Mouse (Mus musculus) kidney, adult 2 months (tissue): ENCODE data around the gene Ppfia1. TPM values are rescaled to one million over a fixed set of nuclear protein-coding genes. Genes with fewer than 3 reads are reported as not detected.

Experiments
- DNase-seq: peaks from one replicate; pipeline ENCODE4 v3.0.0; 2021
- H3K27ac ChIP-seq: fragments of 200-500 bp; 2 replicates; pipeline ENCODE4 v1.5.1; 2012; ENCODE audit warnings: low read depth, low read length, control low read depth, inconsistent platforms; ENCODE audit not compliant: insufficient read depth
- H3K27me3 ChIP-seq: fragments of 200-500 bp; replicated peaks from 2 replicates; pipeline ENCODE4 v1.6.1; 2012; ENCODE audit warnings: mild to moderate bottlenecking, moderate library complexity, low read length, inconsistent platforms; ENCODE audit not compliant: control insufficient read depth, insufficient read depth
- H3K36me3 ChIP-seq: fragments of 200-500 bp; 2 replicates; pipeline ENCODE4 v1.6.1; 2012; ENCODE audit warnings: mild to moderate bottlenecking, moderate library complexity, low read length, inconsistent platforms; ENCODE audit not compliant: control insufficient read depth, insufficient read depth
- H3K4me1 ChIP-seq: fragments of 200-500 bp; 2 replicates; pipeline ENCODE4 v1.6.1; 2011; ENCODE audit warnings: low read length; ENCODE audit not compliant: control insufficient read depth, insufficient read depth
- H3K4me3 ChIP-seq: fragments of 200-500 bp; 2 replicates; pipeline ENCODE4 v1.5.1; 2011; ENCODE audit warnings: mild to moderate bottlenecking, low read depth, low read length, control low read depth; ENCODE audit not compliant: insufficient read depth
- CTCF ChIP-seq: fragments of 200-500 bp; conservative IDR thresholded peaks from 2 replicates; pipeline ENCODE4 v1.5.1; 2011; ENCODE audit warnings: low read depth, mild to moderate bottlenecking, control low read depth, low read length, moderate library complexity, mixed read lengths; ENCODE audit not compliant: insufficient read depth, insufficient read length
- POLR2A ChIP-seq: fragments of 200-500 bp; IDR thresholded peaks from one replicate; pipeline ENCODE4 v1.6.1; 2011; ENCODE audit warnings: low read depth, low read length, control low read depth
- WGBS: fragments of 180-500 bp; shearing (Covaris S2); methylation state at CpG from one replicate; pipeline ENCODE4 v1.1.7; 2018; 5-methylcytosine and 5-hydroxymethylcytosine counted together
- polyA plus RNA-seq: library from polyadenylated mRNA; depleted of rRNA; stranded (reverse); fragments of >200 nt; gene quantifications from 2 replicates; pipeline ENCODE4 v1.2.3, GENCODE M21; 2012

Gene Ppfia1
- polyA plus RNA-seq, 1 experiment: 44.9 TPM

- DNase-seq: no peak
- H3K27ac ChIP-seq: no peak overlapping the region
- no peaks in the 10 kb centered on the region for H3K27me3 ChIP-seq
- H3K4me1 ChIP-seq: no peaks in the 10 kb centered on the region
- H3K36me3 ChIP-seq: peaks cover 6% of the 10 kb centered on the region
- H3K4me3 ChIP-seq: no peak overlapping the region
- WGBS: 85% methylated on average over 9 of the region's 9 CpGs
- TF ChIP-seq POLR2A (no peak), CTCF (no peak)
These were observed 102.9 kb downstream of the Ppfia1 start for GRCm38 (mm10) chr7:144450661-144451060.

- DNase-seq: peak; percentile 92
- Histone ChIP-seq H3K4me3 (no peak overlapping the region), H3K27ac (no peak overlapping the region), H3K4me1 (no peaks in the 10 kb centered on the region), H3K27me3 (no peaks in the 10 kb centered on the region), H3K36me3 (peaks cover 2% of the 10 kb centered on the region)
- WGBS: 67% methylated on average over 13 of the region's 13 CpGs
- TF ChIP-seq CTCF (no peak), POLR2A (no peak)
These were observed 103.6 kb downstream of the Ppfia1 start for GRCm38 (mm10) chr7:144449637-144450570.

- DNase-seq: no peak
- no peak for TF ChIP-seq POLR2A
- TF ChIP-seq CTCF: no peak
- Histone ChIP-seq H3K36me3 (peaks cover 2% of the 10 kb centered on the region), H3K27me3 (no peaks in the 10 kb centered on the region), H3K27ac (no peak overlapping the region), H3K4me3 (no peak overlapping the region), H3K4me1 (no peaks in the 10 kb centered on the region)
- 96% methylated on average over 1 of the region's 1 CpGs for WGBS
These were observed 105.3 kb downstream of the Ppfia1 start for GRCm38 (mm10) chr7:144448186-144448585.

GRCm38 (mm10) chr7:144447146-144447545, 106.4 kb downstream of the Ppfia1 start:
- no peaks in the 10 kb centered on the region for H3K27me3 ChIP-seq
- TF ChIP-seq CTCF: no peak
- TF ChIP-seq POLR2A: no peak
- no peak for DNase-seq
- H3K36me3 ChIP-seq: peaks cover 2% of the 10 kb centered on the region
- H3K4me1 ChIP-seq: no peaks in the 10 kb centered on the region
- H3K4me3 ChIP-seq: no peak overlapping the region
- WGBS: 67% methylated on average over 3 of the region's 3 CpGs
- no peak overlapping the region for H3K27ac ChIP-seq

GRCm38 (mm10) chr7:144444788-144445187, 108.7 kb downstream of the Ppfia1 start:
- H3K27me3 ChIP-seq: no peaks in the 10 kb centered on the region
- no peak for DNase-seq
- no peaks in the 10 kb centered on the region for H3K4me1 ChIP-seq
- TF ChIP-seq CTCF (no peak), POLR2A (no peak)
- H3K4me3 ChIP-seq: no peak overlapping the region
- H3K27ac ChIP-seq: no peak overlapping the region
- WGBS: 91% methylated on average over 7 of the region's 7 CpGs
- H3K36me3 ChIP-seq: no peaks in the 10 kb centered on the region; the same call in 1 of the 2 replicates

GRCm38 (mm10) chr7:144441976-144442375, 111.6 kb downstream of the Ppfia1 start:
- Histone ChIP-seq H3K27me3 (no peaks in the 10 kb centered on the region), H3K4me3 (no peak overlapping the region), H3K4me1 (no peaks in the 10 kb centered on the region), H3K36me3 (no peaks in the 10 kb centered on the region; the same call in 1 of the 2 replicates), H3K27ac (no peak overlapping the region)
- 91% methylated on average over 4 of the region's 4 CpGs for WGBS
- no peak for TF ChIP-seq POLR2A
- TF ChIP-seq CTCF: no peak
- DNase-seq: no peak

GRCm38 (mm10) chr7:144441466-144441865, 112.1 kb downstream of the Ppfia1 start:
- no peaks in the 10 kb centered on the region for H3K4me1 ChIP-seq
- no peak for DNase-seq
- H3K27ac ChIP-seq: no peak overlapping the region
- no peak overlapping the region for H3K4me3 ChIP-seq
- TF ChIP-seq POLR2A (no peak), CTCF (no peak)
- 92% methylated on average over 11 of the region's 11 CpGs for WGBS
- H3K36me3 ChIP-seq: no peaks in the 10 kb centered on the region; the same call in 1 of the 2 replicates
- H3K27me3 ChIP-seq: no peaks in the 10 kb centered on the region
